Mouse (Mus musculus) CD4-positive, CD25-positive, alpha-beta regulatory T cell (primary cell): ENCODE data around the gene Gm21773. TPM values are rescaled to one million over a fixed set of nuclear protein-coding genes. Genes with fewer than 3 reads are reported as not detected.

Experiments used
- polyA plus RNA-seq: library from polyadenylated mRNA; unstranded; fragments of 100-300 nt; shearing (Covaris generic); gene quantifications from one replicate; pipeline ENCODE4 v1.2.1, GENCODE M21; 2017

Gm21773 gene
- polyA plus RNA-seq, result not detected

DNA sequence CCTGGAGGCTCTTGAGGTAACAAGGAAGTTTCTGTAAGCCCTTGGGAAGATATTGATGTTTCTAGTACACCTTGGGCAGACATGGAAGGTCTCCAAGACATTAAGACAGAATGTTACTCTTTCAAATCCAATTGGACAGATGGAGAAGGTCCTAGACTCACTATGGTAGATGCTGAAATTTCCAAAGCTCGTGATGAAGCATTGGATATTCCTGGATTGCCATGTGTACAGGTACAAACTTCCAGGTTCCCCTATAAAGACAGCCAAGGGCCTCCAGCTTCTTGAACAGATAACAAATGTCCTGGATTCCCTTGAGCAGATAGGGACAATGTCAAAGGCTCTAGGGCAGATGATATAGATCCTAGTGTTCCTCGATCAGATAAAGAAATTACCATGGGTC, at the start of gene Gm21773:
Gene Gm21773 (minus strand): TSS at position 101 of the 400 bp plus-strand sequence.

